Mouse (Mus musculus): ENCODE results near the gene Opcml. TPM values are rescaled to one million over a fixed set of nuclear protein-coding genes. Genes with fewer than 3 reads are reported as not detected.

The Opcml gene
- total and polyA plus RNA-seq, 2 experiments from 2014 or later, result 71.2 to 128 TPM

GRCm38 (mm10) chr9:27964902-27965550 is 174.5 kb downstream of the Opcml start:
- 60% methylated on average over 10 of the region's 10 CpGs for WGBS
- Histone ChIP-seq H3K27me3 (ENCODE audit: insufficient read depth, low read length) (no peaks in the 10 kb centered on the region), H3K9ac (replicated peaks; ENCODE audit: low read length, poor library complexity, severe bottlenecking) (no peak overlapping the region), H3K9me3 (ENCODE audit: low read length) (no peaks in the 10 kb centered on the region), H3K4me2 (ENCODE audit: low read depth, low read length, poor library complexity, severe bottlenecking) (no peak overlapping the region), H3K4me1 (ENCODE audit: insufficient read depth, low read length) (no peaks in the 10 kb centered on the region), H3K27ac (ENCODE audit: low read depth, low read length) (no peak overlapping the region), H3K36me3 (ENCODE audit: insufficient read depth, low read length) (no peaks in the 10 kb centered on the region), H3K4me3 (ENCODE audit: low read depth, low read length) (no peak overlapping the region)
- DNase-seq (ENCODE audit: low spot score) (peak; percentile 19), ATAC-seq (ENCODE audit: low FRiP score) (no peak)
- TF ChIP-seq CTCF (IDR thresholded peaks at IDR 0.05), result no peak

DNA sequence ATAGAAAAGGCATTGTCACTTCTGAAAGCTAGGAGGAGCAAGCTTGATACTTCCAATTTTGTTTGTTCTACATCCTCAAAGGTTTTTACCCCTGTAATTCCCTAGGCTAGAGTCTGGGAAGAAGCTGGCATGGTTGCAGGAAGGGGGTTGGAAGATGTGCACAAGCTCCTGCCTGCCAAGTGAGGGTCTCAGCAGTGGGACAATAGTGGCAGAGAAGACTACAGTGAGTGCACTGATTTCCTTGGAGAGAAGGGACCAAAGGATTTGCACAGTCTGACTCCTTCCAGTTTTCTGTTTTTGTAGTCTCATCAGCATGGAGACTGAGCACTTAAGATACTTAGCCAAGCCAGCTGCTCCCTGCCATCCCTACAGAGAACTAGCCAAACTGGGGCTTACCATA is 177.7 kb downstream of the Opcml start:
- peak; percentile 63 for DNase-seq (ENCODE audit: low spot score)
- Histone ChIP-seq H3K27me3 (ENCODE audit: insufficient read depth, low read length) (no peaks in the 10 kb centered on the region), H3K4me1 (ENCODE audit: insufficient read depth, low read length) (no peaks in the 10 kb centered on the region), H3K4me3 (ENCODE audit: low read depth, low read length) (no peak overlapping the region), H3K27ac (ENCODE audit: low read depth, low read length) (no peak overlapping the region), H3K9me3 (ENCODE audit: low read length) (no peaks in the 10 kb centered on the region), H3K36me3 (ENCODE audit: insufficient read depth, low read length) (no peaks in the 10 kb centered on the region), H3K4me2 (ENCODE audit: low read depth, low read length, poor library complexity, severe bottlenecking) (no peak overlapping the region), H3K9ac (replicated peaks; ENCODE audit: low read length, poor library complexity, severe bottlenecking) (no peak overlapping the region)
- no peak; the same call in 1 of the 2 replicates for ATAC-seq (ENCODE audit: low FRiP score)
- TF ChIP-seq CTCF (IDR thresholded peaks at IDR 0.05), result no peak

DNA sequence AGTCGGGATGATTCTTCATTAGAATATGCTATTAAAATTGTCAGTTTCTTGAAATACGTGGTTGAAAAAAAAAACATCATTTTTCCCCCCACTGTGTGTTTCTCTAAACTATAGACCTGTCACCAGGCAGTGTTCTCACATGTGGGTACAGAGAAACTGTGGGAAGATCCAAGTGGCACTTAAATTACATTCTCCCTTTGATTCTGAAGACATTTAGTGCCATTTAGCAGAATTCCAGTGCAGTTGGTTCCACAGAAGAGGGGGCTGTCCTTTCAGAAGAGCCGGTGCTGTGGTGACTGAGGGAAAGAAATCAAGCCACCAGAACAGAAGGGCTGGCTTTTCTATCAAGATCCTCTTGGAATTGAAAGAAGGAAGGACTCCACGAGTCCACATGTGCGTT is 181.7 kb downstream of the Opcml start:
- Histone ChIP-seq H3K27me3 (ENCODE audit: insufficient read depth, low read length) (no peaks in the 10 kb centered on the region), H3K4me1 (ENCODE audit: insufficient read depth, low read length) (no peaks in the 10 kb centered on the region), H3K36me3 (ENCODE audit: insufficient read depth, low read length) (no peaks in the 10 kb centered on the region), H3K9ac (replicated peaks; ENCODE audit: low read length, poor library complexity, severe bottlenecking) (no peak overlapping the region), H3K4me2 (ENCODE audit: low read depth, low read length, poor library complexity, severe bottlenecking) (no peak overlapping the region), H3K4me3 (ENCODE audit: low read depth, low read length) (no peak overlapping the region), H3K9me3 (ENCODE audit: low read length) (no peaks in the 10 kb centered on the region), H3K27ac (ENCODE audit: low read depth, low read length) (no peak overlapping the region)
- DNase-seq (ENCODE audit: low spot score) (no peak), ATAC-seq (ENCODE audit: low FRiP score) (no peak)
- no peak for TF ChIP-seq CTCF (IDR thresholded peaks at IDR 0.05)
- WGBS, result 86% methylated on average over 5 of the region's 5 CpGs

DNA sequence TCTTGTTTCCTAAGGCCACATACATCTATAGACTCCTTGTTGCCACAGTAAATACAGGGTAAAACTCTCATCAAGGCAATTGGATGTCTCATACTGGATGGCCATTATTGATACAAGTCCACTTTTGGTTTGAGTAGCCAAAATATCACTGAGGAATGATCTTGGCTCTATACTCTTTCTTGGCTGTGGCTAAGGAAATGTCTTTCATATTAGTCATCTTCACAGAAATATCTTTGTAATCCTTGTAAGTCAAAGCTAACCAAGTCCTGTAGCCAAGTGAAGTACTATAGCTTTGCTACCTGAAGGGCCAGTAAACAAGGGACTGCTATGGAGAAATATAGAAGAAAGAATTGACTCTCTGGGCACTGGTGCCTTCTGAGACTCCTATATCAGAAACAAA is 192.0 kb downstream of the Opcml start:
- ATAC-seq (ENCODE audit: low FRiP score) (no peak), DNase-seq (ENCODE audit: low spot score) (no peak)
- no peaks in the 10 kb centered on the region for H3K36me3 ChIP-seq (ENCODE audit: insufficient read depth, low read length)
- H3K9me3 ChIP-seq (ENCODE audit: low read length), result no peaks in the 10 kb centered on the region
- H3K9ac ChIP-seq (replicated peaks; ENCODE audit: low read length, poor library complexity, severe bottlenecking), result no peak overlapping the region
- H3K4me2 ChIP-seq (ENCODE audit: low read depth, low read length, poor library complexity, severe bottlenecking), result no peak overlapping the region
- H3K27ac ChIP-seq (ENCODE audit: low read depth, low read length), result no peak overlapping the region
- no peaks in the 10 kb centered on the region for H3K4me1 ChIP-seq (ENCODE audit: insufficient read depth, low read length)
- TF ChIP-seq CTCF (IDR thresholded peaks at IDR 0.05), result no peak
- H3K27me3 ChIP-seq (ENCODE audit: insufficient read depth, low read length), result no peaks in the 10 kb centered on the region
- H3K4me3 ChIP-seq (ENCODE audit: low read depth, low read length), result no peak overlapping the region

DNA sequence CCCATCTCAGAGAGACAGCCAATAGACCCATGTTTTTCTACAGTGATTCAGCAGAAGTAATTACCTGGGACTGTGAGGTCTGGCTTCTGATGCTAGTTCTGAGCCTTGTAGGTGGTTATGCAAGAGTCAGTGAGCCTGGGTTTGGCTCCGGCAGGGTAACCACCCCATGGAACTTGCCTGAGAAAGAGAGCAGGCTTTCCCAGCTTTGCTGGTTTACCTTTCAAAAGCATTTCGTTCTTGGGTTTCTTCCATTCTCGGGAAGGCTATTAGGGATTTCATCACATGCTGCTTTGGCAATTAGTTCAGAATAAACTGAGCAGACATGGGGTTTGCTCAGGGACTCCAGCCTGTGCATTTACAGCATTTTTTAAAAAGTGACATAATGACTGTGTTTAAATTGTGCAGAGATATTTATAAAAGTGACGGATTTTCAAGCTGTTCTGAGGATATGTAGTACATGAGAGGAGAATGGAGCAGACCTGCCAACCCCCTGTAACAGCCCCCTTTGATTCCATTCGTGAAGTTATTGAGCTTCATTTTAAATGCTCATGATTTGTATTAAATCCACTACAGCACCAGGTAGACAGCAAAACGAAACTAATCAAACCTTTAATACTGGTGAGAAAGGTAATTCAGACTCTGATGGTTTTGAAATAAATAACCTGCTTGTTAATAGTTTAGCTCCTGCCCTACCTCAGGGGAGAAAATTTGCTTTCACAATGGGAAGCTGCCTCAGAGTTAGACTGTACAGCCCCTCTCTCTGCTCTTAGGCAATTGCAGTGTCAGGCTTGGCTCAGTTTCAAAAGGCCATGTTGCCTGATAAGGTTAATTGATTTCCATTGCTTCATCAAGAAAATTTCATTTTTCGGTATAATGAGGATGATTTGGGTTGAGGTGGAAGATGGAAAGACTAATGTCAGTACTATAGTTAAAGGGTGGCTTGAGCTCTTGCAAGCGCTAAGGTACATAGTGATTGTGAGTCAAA is 196.3 kb downstream of the Opcml start:
- no peak for ATAC-seq (ENCODE audit: low FRiP score)
- DNase-seq (ENCODE audit: low spot score), result no peak

GRCm38 (mm10) chr9:27991611-27992010 is 201.0 kb downstream of the Opcml start:
- H3K9ac ChIP-seq (replicated peaks; ENCODE audit: low read length, poor library complexity, severe bottlenecking), result no peak overlapping the region
- ATAC-seq (ENCODE audit: low FRiP score) (no peak), DNase-seq (ENCODE audit: low spot score) (no peak)
- no peak for TF ChIP-seq CTCF (IDR thresholded peaks at IDR 0.05)
- H3K36me3 ChIP-seq (ENCODE audit: insufficient read depth, low read length), result no peaks in the 10 kb centered on the region
- no peaks in the 10 kb centered on the region for H3K4me1 ChIP-seq (ENCODE audit: insufficient read depth, low read length)
- H3K4me2 ChIP-seq (ENCODE audit: low read depth, low read length, poor library complexity, severe bottlenecking), result no peak overlapping the region
- no peaks in the 10 kb centered on the region for H3K27me3 ChIP-seq (ENCODE audit: insufficient read depth, low read length)
- WGBS, result 89% methylated on average over 4 of the region's 4 CpGs
- H3K4me3 ChIP-seq (ENCODE audit: low read depth, low read length), result no peak overlapping the region
- H3K9me3 ChIP-seq (ENCODE audit: low read length), result no peaks in the 10 kb centered on the region
- no peak overlapping the region for H3K27ac ChIP-seq (ENCODE audit: low read depth, low read length)

More for the DNA sequence above, 196.3 kb downstream of the Opcml start:
- Histone ChIP-seq H3K36me3 (ENCODE audit: insufficient read depth, low read length) (no peaks in the 10 kb centered on the region), H3K4me1 (ENCODE audit: insufficient read depth, low read length) (no peaks in the 10 kb centered on the region), H3K27ac (ENCODE audit: low read depth, low read length) (no peak overlapping the region), H3K9me3 (ENCODE audit: low read length) (no peaks in the 10 kb centered on the region), H3K4me2 (ENCODE audit: low read depth, low read length, poor library complexity, severe bottlenecking) (no peak overlapping the region), H3K9ac (replicated peaks; ENCODE audit: low read length, poor library complexity, severe bottlenecking) (no peak overlapping the region), H3K4me3 (ENCODE audit: low read depth, low read length) (no peak overlapping the region), H3K27me3 (ENCODE audit: insufficient read depth, low read length) (no peaks in the 10 kb centered on the region)
- 74% methylated on average over 8 of the region's 8 CpGs for WGBS
- TF ChIP-seq CTCF (IDR thresholded peaks at IDR 0.05), result no peak
